Mouse (Mus musculus): ENCODE measurements around the gene Krt2.
A peak's percentile ranks its signal among the peaks of the same experiment; 100 is the strongest.

The Krt2 gene

DNA sequence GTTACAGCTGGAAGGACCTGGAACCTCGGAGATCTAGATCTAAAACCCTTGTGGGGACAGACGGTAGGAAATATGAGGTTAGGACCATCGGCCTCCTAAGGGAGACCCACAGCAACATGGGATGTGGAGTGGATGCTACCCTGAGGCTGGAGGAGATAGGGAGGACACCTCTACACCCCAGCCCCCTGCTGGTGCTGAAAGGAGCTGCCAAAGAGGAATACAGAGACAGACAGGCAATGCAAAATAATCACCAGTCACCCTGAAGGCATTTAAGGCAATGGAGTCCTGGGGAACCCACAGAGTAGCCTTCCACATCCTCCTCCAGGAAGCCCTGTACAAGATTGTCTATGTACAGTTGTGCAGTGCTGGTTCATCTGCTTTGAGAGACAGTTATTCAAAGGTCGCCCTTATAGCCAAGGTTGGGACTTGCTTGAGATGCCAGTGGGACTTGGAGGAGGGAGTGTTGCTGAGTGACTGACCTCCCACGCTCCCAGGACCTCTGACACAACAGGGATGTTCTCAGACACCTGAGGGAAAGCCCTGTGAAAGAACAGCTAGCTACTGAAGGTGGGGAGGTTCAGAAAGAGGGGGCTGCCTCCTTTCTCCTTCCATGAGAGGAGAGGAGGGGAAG lies 45.8 kb downstream of the Krt2 start:
- peak; percentile 29 for DNase-seq (ENCODE audit: low read depth)

DNA sequence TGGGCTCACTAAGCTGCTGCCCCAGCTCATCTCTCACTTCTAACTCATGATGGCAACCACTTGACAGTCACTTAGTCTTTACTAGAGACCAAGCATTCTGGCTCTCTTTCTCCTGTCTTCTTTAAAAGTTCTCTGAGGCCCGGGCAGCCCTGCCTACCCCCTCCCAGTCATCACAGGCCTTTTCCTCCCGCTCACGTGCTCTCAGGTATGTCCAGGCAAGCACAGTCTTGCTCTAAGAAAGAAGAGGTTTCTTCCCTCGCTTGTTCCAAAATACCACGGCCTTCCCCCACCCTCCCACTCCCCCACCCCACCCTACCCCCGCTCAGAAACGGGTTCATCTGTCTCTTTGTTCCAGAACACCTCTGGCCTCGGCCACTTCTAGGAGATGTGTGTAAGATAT lies 47.7 kb downstream of the Krt2 start:
- no peak for DNase-seq (ENCODE audit: low read depth)

Measured in induced T-regulatory cell, adult 2 months (primary cell).